Mouse (Mus musculus): Measurements from ENCODE around the gene Fam186b.
A peak's percentile ranks its signal among the peaks of the same experiment; 100 is the strongest.
"Not testable (repeated sequence)": the region's sequence is repeated elsewhere in the genome, so short reads cannot be mapped to it uniquely, and the experiment has no call there.

Gene Fam186b

GRCm38 (mm10) chr15:99255241-99255749 lies 40.4 kb downstream of the Fam186b start:
- DNase-seq = no peak

DNA sequence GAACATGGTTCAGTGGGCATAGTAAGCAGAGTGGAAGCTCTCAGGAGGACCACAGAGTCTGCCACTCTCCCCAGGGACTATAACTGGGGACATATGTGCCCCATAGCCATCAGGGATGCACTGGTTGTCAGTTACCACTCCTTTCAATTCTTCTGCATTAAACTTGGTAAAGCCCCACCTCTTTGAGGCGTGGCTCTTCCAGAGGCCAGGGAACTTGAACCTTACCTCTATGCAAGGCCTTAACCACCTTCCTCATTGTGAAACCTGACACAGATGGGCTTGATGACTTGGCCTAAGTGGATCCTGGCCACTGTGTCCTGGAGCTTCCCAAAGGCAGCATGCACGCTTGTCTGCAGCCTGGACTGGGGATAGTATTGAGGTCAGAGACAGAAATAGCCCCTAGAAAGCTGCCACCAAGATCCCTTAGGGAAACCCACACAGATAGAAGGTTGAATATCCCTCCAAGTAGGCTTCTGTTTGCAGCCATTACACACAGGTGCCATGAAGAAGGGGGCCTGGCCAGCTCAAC lies 41.1 kb downstream of the Fam186b start:
- no peak for DNase-seq

GRCm38 (mm10) chr15:99253772-99254171 lies 41.9 kb downstream of the Fam186b start:
- no peak for DNase-seq

DNA sequence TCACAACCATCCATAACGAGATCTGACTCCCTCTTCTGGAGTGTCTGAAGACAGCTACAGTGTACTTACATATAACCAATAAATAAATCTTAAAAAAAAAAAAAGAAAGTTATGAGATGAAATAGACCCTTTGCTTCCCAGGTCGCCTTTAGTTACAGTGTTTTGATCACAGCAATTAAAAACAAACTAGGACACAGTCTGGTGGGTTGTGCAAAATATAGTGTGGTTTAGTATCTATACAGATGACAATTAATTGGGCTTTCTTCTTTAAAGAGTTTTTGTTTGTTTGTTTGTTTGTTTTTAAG lies 42.6 kb downstream of the Fam186b start:
- not testable (repeated sequence) for DNase-seq

DNA sequence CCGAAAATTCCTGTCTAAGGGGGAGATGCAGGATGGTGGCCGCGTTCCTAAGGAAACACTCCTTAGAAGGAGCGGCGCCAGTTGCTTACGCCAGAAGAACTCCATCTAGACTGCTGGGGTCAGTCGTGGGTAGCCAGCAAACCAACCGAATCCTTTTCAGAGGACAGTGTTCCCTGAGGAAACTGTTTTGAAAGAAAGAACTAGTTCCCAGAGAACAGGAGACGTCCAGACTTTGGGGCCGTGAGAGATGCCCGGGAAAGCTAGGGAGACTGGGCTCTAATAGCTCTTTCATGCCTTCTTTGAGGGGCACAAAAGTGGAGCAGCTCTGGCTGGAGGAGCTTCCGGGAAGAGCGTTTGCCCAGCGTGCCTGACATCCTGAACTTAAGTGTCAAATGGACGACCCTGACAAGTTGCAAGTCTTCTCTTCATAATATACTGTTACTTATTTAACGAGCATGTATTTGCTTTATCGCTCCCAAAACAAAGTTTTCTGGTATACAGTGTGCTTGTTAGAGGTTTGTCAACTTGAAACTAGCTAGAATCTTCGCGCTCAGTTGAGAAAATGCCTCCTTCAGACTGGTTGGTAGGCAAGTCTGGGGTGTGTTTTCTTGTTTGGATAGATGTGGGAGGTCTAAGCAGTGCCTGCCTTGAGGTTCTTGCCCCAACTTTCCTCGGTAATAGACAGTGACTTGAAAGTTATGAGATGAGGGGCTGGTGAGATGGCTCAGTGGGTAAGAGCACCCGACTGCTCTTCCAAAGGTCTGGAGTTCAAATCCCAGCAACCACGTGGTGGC lies 43.1 kb downstream of the Fam186b start:
- peak in 1 of 2 experiments; percentile 16 for DNase-seq

GRCm38 (mm10) chr15:99251626-99252380 lies 43.9 kb downstream of the Fam186b start, which contains the start of gene Mcrs1:
Gene Mcrs1 (minus strand): TSS chr15:99251961.
- DNase-seq = peak; percentile 96

- DNase-seq = not testable (repeated sequence)
Measured at GRCm38 (mm10) chr15:99251111-99251510, 44.6 kb downstream of the Fam186b start.

DNA sequence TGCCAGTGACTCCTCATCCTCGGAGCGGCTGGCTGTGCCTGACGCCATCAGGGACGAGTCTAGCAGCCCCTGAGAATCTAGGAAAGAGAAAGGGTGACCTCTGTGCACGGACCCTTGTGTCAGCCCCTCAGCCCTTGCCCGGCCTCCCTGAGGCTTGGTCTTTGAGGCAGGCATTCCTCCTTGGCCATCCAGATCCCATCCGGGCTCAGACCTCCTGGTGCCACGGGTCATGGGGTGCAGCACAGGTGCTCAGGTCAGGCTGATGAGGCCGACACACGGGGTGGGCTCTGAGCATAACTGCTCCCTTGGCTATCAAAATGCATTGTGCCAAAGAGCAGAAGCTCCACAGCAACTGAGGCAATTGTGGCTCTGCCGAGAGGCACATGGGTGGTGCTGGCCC lies 45.8 kb downstream of the Fam186b start:
- no peak for DNase-seq

DNA sequence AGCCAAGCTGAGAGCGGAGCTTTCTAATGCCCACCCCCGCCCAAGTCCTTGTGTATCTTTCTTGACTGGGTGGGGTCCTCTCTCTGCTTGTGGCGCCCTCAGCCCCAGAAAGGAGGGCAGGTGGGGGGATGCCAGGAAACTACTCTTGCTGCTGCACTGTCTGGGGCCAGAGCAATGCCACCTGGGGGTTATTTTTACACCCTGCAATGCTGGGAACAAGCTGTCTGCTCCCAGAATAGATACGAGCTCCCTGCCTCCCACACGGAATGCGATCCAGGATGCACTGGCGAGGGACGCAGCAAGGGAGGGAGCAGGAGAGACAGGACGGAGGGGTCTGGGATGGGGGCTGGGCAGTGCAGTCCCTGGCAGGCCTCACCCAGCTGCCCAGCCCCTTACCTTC lies 46.7 kb downstream of the Fam186b start:
- DNase-seq = no peak

DNA sequence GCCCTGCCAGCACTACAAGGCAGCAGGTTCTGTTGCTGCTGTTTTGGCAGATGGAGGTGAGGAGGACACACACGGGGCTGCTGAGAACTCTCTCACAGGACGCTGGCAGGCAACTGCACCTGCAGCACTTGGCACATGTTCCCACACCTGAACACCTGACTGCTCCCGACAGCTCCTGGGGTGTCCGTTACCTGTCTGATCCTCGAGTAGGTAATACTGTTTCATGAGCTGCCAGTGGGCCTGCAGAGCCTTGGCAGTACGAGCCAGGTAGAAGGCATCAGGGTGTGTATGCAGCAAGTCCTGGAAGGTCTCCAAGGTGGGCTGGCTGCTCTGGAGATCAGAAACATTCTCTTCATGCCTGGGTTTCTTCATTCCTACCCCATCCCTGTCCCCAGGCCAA lies 49.0 kb downstream of the Fam186b start:
- not testable (repeated sequence) for DNase-seq

DNA sequence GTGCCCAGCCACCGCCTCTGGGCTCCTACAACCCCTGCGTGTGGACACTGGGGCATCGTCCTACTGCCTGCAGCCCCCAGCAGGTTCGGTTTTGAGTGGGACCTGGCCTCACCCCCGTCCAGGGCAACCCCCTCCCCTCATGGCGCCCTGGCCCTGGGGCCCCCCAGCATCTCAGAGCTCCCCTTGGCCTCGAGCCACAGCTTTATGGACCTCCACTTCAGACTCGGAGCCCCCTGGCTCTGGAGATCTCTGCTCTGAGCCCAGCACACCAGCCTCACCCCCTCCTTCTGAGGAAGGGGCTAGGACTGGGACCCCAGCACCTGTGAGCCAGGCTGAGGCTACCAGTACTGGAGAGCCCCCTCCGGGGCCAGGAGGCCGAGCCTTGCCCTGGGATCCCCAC lies 53.6 kb downstream of the Fam186b start:
- no peak for DNase-seq

GRCm38 (mm10) chr15:99241249-99241648 lies 54.4 kb downstream of the Fam186b start:
- no peak for DNase-seq

GRCm38 (mm10) chr15:99240129-99240528 lies 55.6 kb downstream of the Fam186b start:
- DNase-seq = no peak

- DNase-seq = no peak
Measured at GRCm38 (mm10) chr15:99238006-99238405, 57.7 kb downstream of the Fam186b start.

- DNase-seq = no peak
Measured at GRCm38 (mm10) chr15:99234326-99235010, 61.2 kb downstream of the Fam186b start.

DNA sequence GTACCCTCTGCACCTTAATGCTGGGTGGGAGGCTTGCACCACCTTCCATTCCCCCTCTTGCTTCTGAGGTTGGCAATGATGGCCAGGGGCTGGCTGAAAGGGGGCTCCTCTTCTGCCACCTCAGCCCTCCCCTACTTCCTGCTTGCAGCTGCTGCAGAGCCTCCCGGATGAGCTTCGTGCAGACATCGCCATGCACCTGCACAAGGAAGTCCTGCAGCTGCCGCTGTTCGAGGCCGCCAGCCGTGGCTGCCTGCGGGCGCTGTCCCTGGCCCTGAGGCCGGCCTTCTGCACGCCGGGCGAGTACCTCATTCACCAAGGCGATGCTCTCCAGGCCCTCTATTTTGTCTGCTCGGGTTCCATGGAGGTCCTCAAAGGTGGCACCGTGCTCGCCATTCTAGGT lies 62.0 kb downstream of the Fam186b start:
- DNase-seq = no peak

GRCm38 (mm10) chr15:99231998-99232397 lies 63.7 kb downstream of the Fam186b start:
- no peak for DNase-seq

DNA sequence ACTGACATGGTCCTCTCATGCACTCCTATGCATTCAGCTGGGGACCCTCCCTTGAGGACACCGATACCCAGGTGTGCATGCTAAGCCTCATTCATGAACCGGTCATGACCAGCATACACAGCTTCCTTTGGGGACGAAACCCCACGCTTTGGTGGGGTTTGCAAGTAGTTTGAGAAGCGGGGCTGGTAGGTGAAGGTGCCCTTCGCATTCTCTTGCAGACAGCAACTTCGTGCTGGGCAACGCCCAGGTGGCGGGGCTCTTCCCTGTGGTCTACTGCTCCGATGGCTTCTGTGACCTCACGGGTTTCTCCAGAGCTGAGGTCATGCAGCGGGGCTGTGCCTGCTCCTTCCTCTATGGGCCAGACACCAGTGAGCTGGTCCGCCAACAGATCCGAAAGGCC lies 69.6 kb downstream of the Fam186b start:
- DNase-seq = no peak

DNA sequence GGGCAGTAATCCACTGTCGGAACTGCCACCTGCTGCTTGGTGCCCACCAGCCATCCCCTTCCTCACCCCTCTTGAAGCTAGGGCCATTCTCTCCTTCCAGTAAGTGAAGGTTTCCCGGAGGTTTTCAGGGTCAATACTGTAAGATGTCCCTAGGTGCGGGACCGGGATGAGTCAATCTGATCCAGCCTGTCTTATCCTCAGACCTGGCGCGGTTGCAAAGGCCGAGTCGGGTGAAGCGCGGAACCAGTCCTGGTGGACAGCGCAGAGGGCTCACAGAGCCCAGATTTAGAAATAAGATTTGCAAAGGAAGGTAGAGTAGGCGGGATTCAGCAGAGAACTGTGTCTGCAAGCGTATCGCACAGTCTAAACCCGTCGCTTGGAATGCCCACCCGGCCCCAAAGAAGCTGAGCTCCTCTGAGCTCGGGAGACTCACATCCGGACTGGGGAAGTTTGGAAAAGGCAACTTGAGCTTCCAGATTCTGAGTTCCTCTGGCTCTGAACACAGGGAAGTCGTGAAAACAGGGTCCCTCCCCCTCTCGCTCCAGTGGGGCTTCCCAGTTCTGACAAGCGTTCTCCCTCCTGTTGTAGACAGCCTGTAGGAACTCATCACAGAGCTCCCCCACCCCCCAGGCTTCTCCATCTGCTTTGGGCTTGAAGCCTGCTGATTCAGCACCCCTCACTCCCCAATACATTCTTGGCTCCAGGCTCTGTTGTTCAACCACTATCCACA lies 70.4 kb downstream of the Fam186b start:
- DNase-seq = no peak

DNA sequence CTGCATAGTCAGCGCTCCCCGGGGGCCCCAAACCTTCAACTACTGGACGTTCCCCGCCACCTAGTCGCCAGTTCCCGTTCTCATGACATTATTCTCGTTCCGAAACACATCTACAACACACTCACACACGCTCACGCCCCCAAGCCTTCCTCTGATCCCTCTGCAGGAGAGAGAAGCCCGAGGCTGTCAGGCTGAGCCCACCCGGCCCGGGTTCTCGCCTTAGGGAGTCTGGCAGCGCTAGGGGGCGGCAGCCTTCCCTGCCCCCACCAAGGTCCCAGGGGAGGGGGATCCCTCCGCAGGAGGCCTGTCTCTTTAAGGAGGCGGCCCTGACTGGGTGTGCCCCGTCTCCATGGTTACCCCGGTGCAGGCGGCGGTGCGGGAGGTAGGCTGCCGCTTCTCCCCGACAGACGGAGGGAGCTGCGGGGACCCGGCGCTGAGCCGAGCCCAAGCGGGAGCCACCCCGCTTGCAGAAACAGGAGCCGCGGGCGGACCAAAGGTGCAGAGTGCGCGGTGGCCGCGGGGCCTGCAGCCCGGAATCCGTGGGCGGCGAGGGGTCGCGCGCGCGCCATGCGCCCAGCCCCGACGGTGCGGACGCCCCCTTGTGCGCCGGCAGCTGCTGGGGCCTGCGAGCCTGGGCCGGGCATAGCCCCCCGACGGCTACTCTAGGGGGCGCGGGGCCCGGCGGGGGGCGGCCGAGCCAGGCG lies 71.3 kb downstream of the Fam186b start, which contains the start of gene Kcnh3:
Gene Kcnh3 (plus strand): TSS at position 654 of the 704 bp plus-strand sequence.
- peak; percentile 64 to 66 for DNase-seq

GRCm38 (mm10) chr15:99223585-99224207 lies 72.0 kb downstream of the Fam186b start:
- peak; percentile 27 to 34 for DNase-seq

Data from B cell, adult 2 months (primary cell).